Mouse (Mus musculus) NIH3T3 (cell line): ENCODE measurements around the gene Tsc1.

Experiments used
- DNase-seq: peaks from one replicate; pipeline ENCODE4 v3.0.0-alpha.2; 2012; ENCODE audit warnings: low read depth

Gene Tsc1

GRCm38 (mm10) chr2:28616358-28616757 is 24.7 kb upstream of the Tsc1 start:
- no peak for DNase-seq

GRCm38 (mm10) chr2:28616874-28617273 is 24.2 kb upstream of the Tsc1 start:
- no peak for DNase-seq

- no peak for DNase-seq
Observed at GRCm38 (mm10) chr2:28617498-28618486, 23.2 kb upstream of the Tsc1 start.

GRCm38 (mm10) chr2:28618777-28619336 is 22.2 kb upstream of the Tsc1 start:
- DNase-seq = no peak

- DNase-seq = no peak
Observed at GRCm38 (mm10) chr2:28619369-28619768, 21.7 kb upstream of the Tsc1 start.

GRCm38 (mm10) chr2:28620522-28620921 is 20.5 kb upstream of the Tsc1 start:
- DNase-seq = no peak

- no peak for DNase-seq
Observed at GRCm38 (mm10) chr2:28621111-28621510, 19.9 kb upstream of the Tsc1 start.

GRCm38 (mm10) chr2:28621664-28622171 is 19.3 kb upstream of the Tsc1 start, which contains the start of gene Gfi1b:
Gene Gfi1b (minus strand): TSS chr2:28621982.
- DNase-seq = peak; percentile 35

- DNase-seq = peak; percentile 76
Observed at GRCm38 (mm10) chr2:28622521-28623124, 18.4 kb upstream of the Tsc1 start.

- DNase-seq = peak; percentile 25
Observed at GRCm38 (mm10) chr2:28624870-28625269, 16.2 kb upstream of the Tsc1 start.

- no peak for DNase-seq
Observed at GRCm38 (mm10) chr2:28626038-28626437, 15.0 kb upstream of the Tsc1 start.

- peak; percentile 49 for DNase-seq
Observed at GRCm38 (mm10) chr2:28628053-28628452, 13.0 kb upstream of the Tsc1 start.

GRCm38 (mm10) chr2:28629911-28630381 is 11.1 kb upstream of the Tsc1 start:
- peak; percentile 38 for DNase-seq

- DNase-seq = no peak
Observed at GRCm38 (mm10) chr2:28632626-28633025, 8.4 kb upstream of the Tsc1 start.

GRCm38 (mm10) chr2:28633136-28633535 is 7.9 kb upstream of the Tsc1 start:
- peak; percentile 62 for DNase-seq

- no peak for DNase-seq
Observed at GRCm38 (mm10) chr2:28635199-28635598, 5.8 kb upstream of the Tsc1 start.

- peak; percentile 57 for DNase-seq
Observed at GRCm38 (mm10) chr2:28637106-28637845, 3.8 kb upstream of the Tsc1 start.

GRCm38 (mm10) chr2:28638352-28638751 is 2.7 kb upstream of the Tsc1 start:
- no peak for DNase-seq

GRCm38 (mm10) chr2:28638886-28639285 is 2.1 kb upstream of the Tsc1 start:
- no peak for DNase-seq

GRCm38 (mm10) chr2:28639794-28640193 is 1.2 kb upstream of the Tsc1 start:
- DNase-seq = peak; percentile 61

- peak; percentile 36 for DNase-seq
Observed at GRCm38 (mm10) chr2:28641435-28641941, 460 bp downstream of the Tsc1 start.
